Mouse (Mus musculus): ENCODE data around the gene Smtn.

Gene Smtn

DNA sequence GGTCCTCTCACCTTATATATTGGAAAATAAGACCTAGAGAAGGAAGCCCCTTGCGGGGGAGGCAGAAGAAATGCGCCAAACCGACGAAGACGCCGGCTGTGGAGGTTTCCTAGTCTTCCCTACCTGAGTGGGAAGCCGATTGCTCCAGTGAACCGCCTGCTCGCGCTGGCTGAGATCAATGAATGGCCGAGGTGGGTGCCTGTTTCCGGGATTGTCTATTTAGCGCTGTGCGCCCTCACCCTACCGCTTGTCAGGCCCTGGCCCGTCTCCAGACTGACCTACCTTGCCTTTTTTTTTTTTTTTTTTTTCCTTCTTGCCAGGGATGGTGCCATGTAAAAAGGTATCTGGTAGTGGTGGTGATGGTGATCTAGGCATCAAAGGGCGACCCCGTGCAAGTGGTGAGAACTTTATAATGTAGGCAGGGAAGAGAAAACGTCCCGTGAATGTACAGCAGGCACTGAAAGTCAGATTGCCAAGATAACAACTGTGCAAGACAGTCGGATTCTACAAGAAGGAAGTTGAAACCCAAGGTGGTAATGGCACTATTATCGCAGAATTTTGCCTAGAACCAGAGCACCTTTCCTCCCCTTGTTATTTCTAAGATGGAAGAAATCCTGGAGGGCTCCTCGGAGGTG lies at the start of gene Smtn:
Smtn (minus strand) TSS at position 162 of the 635 bp plus-strand sequence.
- DNase-seq = no peak

DNA sequence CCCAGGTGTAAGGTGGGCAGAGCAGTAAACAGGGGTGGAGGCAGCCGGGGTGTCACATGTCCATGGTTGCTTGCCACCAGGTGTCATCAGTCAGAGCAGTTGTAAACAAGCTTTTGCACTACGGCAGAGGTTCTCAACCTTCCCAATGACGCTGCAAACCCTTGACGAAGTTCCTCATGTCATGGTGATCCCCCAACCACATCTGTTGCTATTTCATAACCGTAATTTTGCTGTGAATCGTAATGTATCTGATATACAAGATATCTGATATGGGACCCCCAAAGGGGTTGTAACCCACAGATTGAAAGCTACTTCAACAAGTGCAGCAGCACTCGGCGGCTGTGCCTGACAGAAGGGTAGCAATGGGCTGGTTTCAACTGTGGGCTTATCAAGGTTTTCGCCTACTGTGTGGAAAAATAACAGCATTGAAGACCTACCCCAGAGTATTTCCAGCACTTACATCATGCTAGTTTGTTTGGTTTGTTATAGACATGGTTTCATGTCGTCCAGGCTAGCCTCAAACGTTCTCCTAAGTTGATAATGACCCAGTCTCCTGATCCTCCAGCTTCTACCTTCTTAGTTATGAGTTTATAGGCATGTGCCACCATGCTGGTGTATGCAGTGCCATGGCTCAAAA lies 47.7 kb upstream of the Smtn start:
- DNase-seq = no peak

DNA sequence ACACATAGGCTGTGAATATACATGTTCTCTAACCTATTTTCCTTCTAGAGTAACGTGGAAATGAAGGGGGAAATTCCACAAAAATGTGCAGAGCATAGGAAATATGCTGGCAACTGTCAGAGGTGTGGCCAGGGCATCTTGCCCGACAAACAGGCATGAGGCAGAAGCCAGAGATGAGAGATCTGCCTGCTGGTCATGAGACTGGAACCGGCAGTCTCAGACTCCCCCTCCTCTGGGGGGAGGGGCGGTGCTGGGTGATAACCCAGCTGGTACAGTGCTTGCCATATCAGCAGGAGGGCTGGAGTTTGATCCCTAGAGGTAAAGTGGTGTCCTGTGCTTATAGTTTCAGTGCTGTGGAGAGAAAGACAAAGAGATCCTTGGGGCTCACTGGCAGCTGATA lies 46.9 kb upstream of the Smtn start:
- DNase-seq = no peak

DNA sequence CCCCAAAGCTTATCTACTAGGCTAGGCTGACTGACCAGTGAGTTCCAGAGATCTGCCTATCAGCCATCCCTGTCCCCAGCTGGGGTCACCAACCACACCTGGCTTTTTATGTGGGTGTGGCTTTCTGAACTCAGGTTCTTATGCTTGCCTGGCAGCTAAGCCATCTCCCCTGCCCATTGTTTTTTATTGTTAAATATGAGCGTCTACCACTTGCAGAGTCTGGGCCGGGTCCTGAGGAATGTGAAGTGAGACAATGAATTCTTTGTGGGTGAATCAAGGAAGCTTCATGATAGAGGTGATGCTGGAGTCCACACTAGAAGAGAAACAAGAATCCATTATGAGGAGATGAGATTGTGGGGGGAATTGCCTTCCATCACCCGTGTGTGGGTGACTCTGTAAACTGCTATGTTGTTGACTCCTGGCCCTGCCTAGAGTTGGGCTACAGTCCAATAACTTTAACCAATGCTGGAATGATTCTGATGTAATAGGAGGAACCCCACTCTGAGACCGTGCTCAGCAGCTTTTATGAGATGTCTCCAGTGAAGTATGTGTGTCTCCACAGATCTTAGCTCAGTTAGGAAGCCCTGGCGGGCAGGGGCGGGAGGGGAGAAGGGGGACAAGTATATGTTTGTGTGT lies 45.7 kb upstream of the Smtn start:
- DNase-seq = no peak

DNA sequence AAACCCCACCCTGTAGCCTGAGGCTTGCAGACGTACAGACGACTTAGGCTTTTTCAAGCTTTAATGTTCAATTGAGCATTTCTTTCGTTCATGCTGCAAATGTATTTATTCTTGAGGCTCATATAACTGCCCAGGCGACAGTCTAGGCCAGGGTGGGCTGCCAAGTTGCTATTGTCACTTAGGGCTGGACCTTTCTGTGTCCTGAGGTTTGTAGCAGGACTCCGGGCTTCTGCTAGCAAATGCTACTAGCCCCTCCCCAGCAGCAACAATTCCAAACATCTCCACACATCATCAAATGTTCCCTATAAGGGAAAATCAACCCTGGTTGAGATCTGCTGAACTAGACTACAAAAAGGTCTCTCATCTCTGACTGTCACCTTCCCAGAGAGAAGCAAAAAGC lies 42.7 kb upstream of the Smtn start:
- DNase-seq = no peak

DNA sequence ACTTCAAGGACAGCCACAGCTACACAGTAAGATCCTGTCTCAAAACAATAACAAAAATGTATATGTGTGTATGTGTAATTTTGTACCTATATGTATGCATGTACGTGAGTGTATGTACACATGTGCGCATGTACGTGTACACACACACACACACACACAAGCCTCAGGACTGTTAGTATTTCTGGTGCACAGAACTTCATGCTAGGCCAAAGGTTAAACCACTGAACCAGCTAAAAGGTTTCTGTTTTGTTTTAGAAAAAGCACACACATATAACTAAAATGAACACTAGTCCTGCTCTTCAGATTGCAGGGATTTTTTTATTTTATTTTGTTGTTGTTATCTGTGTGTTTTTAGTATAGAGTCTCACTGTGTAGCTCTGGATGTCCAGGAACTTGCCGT lies 41.5 kb upstream of the Smtn start:
- DNase-seq = no peak

DNA sequence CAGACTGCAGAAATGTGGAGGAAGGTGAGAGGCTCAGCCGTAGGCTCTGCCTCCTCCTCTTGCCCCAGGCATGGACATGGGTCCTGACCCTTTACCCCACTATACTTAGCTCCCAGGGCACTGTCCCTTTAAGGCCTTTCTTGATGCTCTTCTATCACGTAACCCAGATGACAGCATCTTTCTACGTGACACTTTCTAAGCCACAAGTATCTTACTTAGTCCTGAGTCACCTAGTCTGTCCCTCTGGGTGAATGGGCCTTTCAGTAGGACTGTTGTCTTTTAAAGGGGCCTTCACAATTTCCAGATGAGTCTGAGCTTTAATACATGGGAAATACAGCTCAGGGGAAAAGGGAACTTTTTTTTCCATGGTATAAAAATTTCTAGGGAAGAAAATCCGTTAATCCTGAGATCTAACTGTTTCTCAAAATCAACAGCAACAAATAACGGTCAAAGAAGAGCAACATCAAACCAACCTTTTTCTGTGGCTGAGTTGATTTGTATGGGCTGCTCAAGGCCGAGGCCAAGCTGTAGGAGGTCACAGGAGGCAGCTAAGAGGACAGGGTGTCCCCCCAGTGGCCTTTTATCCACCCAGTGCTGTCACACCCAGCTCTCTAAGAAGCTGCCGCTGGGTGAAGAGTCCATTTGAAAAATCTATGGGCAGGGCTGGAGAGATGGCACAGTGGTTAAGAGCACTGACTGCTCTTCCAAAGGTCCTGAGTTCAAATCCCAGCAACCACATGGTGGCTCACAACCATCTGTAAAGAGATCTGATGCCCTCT lies 40.1 kb upstream of the Smtn start:
- no peak for DNase-seq

DNA sequence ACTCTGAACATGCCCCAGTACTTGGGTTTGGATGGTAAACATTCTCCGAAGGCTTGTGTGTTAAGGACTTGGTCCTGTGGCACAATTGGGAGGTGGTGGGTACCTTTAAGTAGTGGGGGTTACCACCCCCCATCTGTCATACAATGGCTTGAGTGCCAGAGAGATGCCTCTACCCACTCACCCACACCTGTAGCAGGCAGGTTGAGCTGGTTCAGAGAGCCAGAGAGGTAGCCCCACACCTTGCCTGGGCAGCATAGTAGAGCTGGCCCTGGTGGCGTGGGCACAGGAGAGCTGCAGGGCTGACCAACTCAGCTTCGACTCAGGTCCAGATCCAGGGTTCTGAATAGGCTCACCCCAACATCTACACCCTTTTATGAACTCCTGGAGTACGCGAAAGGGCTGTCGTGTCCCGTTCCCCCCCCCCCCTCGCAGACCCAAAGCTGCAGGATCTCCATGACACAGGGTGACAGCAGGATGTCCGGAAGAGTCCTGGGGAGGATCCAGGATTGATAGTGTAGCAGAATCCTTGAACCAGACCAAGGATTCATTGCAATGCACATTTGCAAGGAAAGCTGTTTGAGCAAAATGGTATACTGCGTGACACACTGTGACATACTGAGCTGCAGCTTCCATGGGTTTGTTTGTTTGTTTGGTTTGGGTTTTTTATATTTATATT lies 37.8 kb upstream of the Smtn start:
- DNase-seq = no peak

DNA sequence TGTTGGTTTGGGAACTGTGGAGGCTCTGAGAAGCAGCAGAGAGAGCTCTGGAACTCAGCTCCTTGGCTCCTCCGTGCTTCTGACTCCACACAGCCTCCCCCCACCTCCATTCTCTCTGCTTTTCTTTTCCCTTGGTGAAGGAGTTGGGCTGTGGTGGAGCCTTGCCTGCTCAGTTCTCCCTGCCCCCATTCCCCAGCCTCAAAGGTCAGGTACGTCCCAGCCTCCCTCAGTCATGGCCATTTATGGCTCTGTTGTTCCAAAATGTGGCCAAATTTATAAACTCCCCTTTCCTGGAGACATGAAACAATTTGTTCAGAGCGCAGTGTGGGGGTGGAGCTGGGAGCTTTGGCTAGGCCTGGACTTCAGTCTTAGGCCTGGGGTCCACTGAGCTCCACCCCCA lies 34.8 kb upstream of the Smtn start:
- no peak for DNase-seq

DNA sequence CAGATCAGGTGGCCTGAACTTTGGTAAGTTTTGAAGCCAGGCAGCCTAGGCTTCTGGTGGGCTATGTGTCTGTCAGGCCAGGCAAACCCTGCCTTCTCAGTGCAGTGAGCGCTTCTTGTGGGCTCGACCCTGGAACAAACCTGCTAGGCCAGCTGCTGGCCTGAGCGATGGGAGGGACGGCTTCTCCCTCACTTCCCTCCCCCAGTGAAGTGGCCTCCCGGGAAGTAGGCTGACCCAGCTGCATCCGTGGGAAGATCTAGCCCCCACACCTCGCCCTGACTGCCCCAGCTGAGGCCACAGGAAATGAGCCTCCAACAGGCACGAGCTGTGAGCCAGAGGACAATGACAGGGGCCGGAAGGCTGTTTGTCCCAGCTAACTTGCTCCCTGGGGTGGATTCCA lies 32.7 kb upstream of the Smtn start:
- DNase-seq = no peak

DNA sequence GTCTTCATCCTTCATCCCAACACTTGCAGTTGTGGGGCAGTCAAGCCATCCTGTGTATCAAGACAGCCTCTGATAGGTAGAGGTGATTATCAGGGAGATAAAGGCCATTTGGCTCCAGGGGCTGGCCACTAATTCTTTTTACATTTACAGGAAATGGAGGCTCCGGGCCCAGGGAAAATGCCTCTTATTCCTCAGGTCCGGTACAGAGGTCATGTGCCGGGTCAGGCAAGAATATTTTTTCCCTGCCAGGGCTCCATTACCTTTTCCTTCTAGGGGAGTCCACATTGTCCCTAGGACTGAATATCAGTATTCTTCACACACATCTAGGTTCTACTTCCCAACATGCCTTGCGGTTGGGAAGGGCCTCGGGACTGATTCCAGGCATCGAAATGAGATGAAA lies 31.8 kb upstream of the Smtn start:
- DNase-seq = no peak

DNA sequence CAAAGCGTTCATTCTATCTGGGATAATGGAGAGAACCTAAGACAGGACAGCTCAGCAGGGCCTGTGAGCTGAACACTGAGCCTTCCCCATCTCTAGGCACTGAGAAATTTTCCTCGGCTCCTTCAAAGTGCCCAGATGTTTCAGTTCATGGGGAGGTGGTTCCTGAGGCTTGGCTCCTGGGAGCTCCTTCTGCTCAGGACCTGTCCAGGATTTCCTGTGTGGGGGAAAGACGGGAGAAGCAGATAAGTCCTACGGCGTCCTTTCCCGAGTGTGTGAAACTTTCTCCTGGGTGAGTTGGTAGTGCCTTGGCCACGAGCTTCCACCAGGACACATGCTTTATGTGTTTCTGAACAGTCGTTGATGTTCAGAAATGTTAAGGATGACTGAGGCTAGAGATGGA lies 29.9 kb upstream of the Smtn start:
- DNase-seq = no peak

DNA sequence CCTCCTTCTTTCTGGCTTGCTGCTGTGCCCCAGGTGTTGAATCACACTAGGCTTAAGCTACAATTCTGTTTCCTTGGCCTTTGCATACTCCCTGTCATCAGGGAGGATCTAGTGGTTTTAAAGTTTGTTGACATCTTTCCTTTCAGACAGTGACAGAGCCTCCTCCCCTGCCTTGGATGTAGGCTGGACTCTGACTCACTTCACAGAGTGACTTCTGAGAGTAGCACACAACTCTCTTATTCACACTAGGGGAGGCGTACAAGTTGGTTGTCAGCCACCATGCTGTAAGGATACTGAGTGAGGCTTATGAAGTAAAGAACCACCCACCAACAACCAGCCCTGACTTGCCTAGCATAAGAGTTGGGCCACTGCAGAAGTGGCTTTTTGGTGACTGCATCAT lies 27.5 kb upstream of the Smtn start:
- no peak for DNase-seq

DNA sequence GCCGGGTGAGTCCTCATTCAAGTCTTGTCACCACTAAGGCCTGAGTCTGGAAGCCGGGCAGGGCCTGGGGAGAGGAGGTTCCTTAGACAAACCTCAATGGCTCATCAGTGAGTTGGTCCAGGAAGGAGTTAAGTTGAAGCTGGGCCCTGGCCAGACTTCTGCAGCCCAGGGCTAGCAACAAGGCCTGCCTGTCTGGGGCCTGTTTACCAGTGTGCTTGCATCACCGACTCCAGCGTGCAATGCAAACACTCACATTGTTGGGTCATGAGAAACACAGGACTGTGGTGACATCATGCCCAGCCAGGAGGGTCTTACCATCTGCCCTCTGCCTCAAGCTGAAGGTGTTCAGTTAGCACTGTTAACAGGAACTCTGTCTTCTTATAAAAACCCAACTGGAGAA lies 25.6 kb upstream of the Smtn start:
- no peak for DNase-seq

DNA sequence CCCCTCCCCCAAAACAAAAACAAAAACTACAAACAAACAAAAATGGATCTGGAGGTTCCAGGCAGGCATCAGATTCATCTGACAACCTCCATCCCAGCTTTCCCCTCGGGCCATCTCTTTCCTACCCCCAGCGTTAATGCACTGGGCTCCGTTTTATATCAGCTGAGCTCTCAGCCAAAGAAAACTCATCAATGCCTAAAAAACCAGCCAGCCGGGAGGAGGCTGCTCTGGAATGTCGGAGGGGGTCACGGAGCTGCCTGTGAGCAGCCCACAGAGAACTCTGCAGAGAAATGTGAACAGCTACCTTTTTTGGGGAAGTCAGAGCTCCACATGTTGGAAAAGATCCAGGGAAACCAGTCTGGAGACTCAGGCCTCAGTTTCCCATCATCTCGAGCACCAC lies 24.0 kb upstream of the Smtn start:
- DNase-seq = no peak

DNA sequence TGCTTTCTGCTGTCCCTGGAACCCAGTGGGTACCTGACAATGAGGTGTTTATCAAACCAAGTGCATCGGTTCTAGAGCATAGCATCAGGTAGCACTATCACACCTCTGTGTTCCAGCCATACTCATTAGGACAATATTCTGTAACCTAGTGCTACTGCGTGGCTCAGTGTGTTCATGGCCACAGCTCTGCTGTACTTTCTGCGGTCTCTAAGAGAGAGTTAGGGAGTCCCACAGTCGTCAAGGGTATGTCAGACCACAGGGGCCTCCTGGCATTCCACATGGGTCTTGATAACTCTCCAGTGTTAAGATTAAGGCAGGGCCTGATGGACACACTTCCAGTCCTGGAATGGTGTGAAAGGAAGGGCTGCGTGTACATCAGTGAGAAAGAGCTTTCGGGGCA lies 23.4 kb upstream of the Smtn start:
- no peak for DNase-seq

DNA sequence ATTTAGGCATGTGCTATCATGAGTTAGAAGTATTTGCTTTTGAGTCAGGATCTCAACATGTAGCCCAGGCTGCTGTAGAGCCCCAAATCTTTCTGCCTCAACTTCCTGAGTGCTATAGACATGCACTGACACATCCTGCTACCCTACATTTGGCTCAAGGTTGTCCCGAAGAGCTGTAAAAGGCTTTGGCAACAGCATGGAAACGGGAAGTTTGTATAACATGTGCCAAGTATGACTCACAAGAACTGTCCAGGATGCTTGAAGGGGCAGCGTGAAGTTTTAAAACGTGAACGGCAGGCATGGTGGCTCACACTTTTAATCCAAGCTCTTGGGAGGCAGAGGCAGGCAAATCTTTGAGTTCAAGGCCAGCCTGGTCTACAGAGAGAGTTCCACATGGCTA lies 19.8 kb upstream of the Smtn start:
- no peak for DNase-seq

DNA sequence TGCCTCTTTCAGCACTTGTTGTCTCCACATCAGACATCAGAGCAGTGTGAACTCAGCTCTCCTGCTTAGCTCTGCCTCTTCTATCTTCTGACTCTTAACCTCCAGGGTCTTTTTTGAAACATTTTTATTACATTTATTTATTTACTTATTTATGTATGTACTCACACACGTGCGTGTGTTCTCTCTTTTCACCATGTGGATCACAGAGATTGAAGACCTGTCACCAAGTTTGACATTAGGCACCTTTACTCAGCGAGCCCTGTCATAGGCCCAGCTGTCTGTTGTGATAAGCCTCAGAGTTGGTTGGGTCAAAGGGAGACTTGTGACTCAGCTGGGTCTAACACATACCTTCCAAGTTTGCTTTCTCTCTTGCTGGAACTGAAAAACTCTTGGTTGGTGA lies 17.4 kb upstream of the Smtn start:
- no peak for DNase-seq

DNA sequence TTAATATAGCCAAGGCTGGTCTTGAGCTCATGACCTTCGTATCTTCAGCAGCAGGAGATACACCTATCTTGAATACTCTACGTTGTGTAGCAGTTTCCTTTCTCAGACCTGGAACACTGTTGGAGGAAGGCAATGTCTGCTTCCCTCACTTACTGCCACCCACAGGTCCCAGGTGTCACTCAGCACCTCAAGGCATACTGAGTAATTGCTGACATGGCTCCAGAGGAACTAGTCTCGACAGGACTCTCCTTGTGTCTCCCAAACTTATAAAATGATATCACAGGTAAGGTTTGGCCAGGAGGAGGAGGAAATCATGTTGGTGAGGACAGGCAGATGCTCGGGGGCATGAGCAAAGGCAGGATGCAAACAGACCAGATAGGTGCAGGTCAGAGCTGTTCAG lies 14.6 kb upstream of the Smtn start:
- DNase-seq = no peak

DNA sequence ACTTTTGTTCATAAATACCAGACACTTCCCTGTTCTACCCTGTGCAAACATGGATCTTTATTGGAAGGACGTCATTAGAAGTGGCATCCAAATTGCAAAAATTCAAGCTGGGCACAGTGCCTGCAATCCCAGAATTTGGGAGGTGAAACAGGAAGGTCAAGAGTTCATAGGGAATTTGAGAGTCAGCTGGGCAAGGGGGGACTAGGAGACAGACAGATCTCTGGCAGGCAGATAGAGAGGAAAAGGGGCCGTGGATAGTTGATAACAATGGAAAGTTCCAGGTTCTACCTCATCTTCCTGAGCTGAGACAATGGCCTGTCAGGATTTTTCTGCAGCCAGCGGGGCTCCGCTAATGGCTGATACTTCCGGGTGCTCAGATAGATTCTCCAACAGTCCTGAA lies 9.4 kb upstream of the Smtn start:
- DNase-seq = no peak

DNA sequence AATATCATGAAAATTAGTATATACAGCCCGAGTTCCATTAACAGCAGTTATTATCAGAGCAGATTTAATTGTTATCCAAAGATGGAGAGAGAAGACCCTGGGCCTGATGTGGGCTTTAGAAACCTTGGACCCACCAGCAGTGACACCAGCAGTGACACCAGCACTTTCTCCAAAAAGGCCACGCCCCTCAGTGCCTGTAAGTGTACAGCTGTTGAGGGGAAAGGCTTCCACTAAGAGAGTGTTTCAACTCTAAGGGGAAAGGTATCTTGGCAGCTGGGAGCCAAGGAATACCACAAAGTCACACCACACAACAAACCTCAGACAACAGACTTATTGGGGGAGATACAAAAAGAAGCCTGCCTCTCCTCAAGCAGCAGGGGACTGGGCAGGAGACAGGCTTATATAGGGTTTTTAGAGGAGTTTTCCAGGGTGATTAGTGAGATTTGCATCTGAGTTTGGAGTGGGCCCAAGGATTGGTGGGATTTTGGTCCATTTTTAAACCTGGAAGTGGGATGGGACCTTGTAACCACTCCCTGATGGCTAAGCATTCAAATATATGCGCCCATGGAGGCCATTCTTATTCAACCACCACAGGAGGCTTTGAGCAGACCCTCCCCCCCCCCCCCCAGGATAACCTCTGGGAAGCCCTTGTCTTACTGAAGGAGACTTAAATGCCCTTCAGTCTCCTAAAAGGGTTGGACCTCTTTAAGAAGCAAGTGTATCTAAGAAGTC lies 8.3 kb upstream of the Smtn start:
- no peak for DNase-seq

DNA sequence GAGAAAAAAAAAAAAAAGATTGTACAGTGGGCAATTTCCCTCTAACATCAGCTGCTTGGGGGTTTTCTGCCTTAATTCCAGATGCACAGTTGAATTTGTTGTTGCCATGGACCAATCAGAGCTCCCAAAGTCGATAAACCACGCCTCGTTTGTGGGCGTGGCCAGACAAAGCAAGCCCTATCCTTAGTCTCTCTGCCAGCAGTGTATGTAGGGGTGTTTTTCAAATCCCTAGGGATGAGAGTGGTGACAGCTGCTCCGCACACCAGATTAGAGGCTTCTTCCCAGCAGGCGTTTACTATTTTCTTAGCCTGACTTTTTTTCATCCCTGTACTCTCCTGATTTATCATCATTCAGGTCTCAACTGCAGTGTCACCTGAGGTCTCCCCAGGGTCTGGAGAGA lies 7.6 kb upstream of the Smtn start:
- no peak for DNase-seq

DNA sequence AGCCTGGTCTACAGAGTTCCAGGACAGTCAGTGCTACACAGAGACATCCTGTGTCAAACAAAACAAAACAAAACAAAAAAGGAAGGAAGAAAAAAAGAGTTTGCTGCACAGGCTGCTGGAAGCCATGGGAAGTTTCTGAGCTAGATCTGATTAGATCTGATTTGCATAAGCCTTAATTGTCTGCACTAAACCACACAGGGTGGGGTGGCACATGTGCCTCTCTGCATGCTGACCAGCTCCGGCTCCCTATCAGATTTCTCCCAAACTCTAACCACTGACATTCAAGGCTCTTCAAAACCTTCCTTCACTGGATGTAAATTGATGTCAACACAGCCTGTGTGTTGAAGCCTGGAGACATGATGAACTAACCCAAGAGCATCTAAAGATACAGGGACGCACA lies 6.6 kb upstream of the Smtn start:
- DNase-seq = no peak

Measured in right cerebral cortex, postnatal 25 days (tissue).